Mouse (Mus musculus) heart, postnatal 0 days (tissue): ENCODE data around the gene Tnxb.

Experiments used
- CTCF ChIP-seq: IDR thresholded peaks from 2 replicates; pipeline ENCODE4 v1.5.1; 2016; ENCODE audit warnings: antibody characterized with exemption, control low read depth, low read depth
- EP300 ChIP-seq: IDR thresholded peaks from 2 replicates; pipeline ENCODE4 v1.6.1; 2016; ENCODE audit warnings: antibody characterized with exemption, low read depth

GRCm38 (mm10) chr17:34744206-34744605 lies 73.9 kb downstream of the Tnxb start:
- no peak for TF ChIP-seq CTCF
- no peak for TF ChIP-seq EP300
